Mouse (Mus musculus) right cerebral cortex, adult 2 months (tissue): ENCODE results near the gene Grm5.
A peak's percentile ranks its signal among the peaks of the same experiment; 100 is the strongest.

Experiments used
- DNase-seq, 2 experiments: peaks; one replicate each; pipeline ENCODE4 v3.0.0; 2021 to 2022; ENCODE audit warnings: low spot score in 2 of 2

Grm5 gene

GRCm38 (mm10) chr7:87583868-87584267, at the start of gene Grm5:
Gene Grm5, plus strand, starts transcription at chr7:87584168.
- DNase-seq = no peak

- DNase-seq = no peak
Measured at GRCm38 (mm10) chr7:87539031-87539430, 44.9 kb upstream of the Grm5 start.

- DNase-seq = no peak
Measured at GRCm38 (mm10) chr7:87565300-87565699, 18.7 kb upstream of the Grm5 start.

- no peak for DNase-seq
Measured at GRCm38 (mm10) chr7:87566476-87566875, 17.5 kb upstream of the Grm5 start.

- peak; percentile 73 to 81 for DNase-seq
Measured at GRCm38 (mm10) chr7:87584281-87584701, 323 bp downstream of the Grm5 start.

- DNase-seq = peak; percentile 74 to 75
Measured at GRCm38 (mm10) chr7:87586271-87586937, 2.4 kb downstream of the Grm5 start.

GRCm38 (mm10) chr7:87587976-87588375, 4.0 kb downstream of the Grm5 start:
- no peak for DNase-seq

GRCm38 (mm10) chr7:87626251-87626650, 42.3 kb downstream of the Grm5 start:
- no peak for DNase-seq

GRCm38 (mm10) chr7:87635530-87635929, 51.6 kb downstream of the Grm5 start:
- no peak for DNase-seq

- DNase-seq = no peak
Measured at GRCm38 (mm10) chr7:87650610-87651009, 66.6 kb downstream of the Grm5 start.

GRCm38 (mm10) chr7:87661794-87662193, 77.8 kb downstream of the Grm5 start:
- no peak for DNase-seq

- no peak for DNase-seq
Measured at GRCm38 (mm10) chr7:87664041-87664440, 80.1 kb downstream of the Grm5 start.

- DNase-seq = peak; percentile 40 to 41
Measured at GRCm38 (mm10) chr7:87716393-87716792, 132.4 kb downstream of the Grm5 start.

GRCm38 (mm10) chr7:87718631-87719030, 134.7 kb downstream of the Grm5 start:
- peak; percentile 36 to 41 for DNase-seq

- no peak for DNase-seq
Measured at GRCm38 (mm10) chr7:87734511-87734910, 150.5 kb downstream of the Grm5 start.

GRCm38 (mm10) chr7:87761945-87762344, 178.0 kb downstream of the Grm5 start:
- no peak for DNase-seq

- no peak for DNase-seq
Measured at GRCm38 (mm10) chr7:87762376-87762775, 178.4 kb downstream of the Grm5 start.

GRCm38 (mm10) chr7:87787560-87787959, 203.6 kb downstream of the Grm5 start:
- DNase-seq = no peak

- no peak for DNase-seq
Measured at GRCm38 (mm10) chr7:87788963-87789362, 205.0 kb downstream of the Grm5 start.

GRCm38 (mm10) chr7:87793896-87794295, 209.9 kb downstream of the Grm5 start:
- no peak for DNase-seq

- DNase-seq = no peak
Measured at GRCm38 (mm10) chr7:87824898-87825297, 240.9 kb downstream of the Grm5 start.

GRCm38 (mm10) chr7:87834669-87835068, 250.7 kb downstream of the Grm5 start:
- no peak for DNase-seq

GRCm38 (mm10) chr7:87838579-87838978, 254.6 kb downstream of the Grm5 start:
- DNase-seq = no peak

GRCm38 (mm10) chr7:87843496-87843895, 259.5 kb downstream of the Grm5 start:
- no peak for DNase-seq
